Mouse (Mus musculus): ENCODE measurements around the gene Galnt6.

GRCm38 (mm10) chr15:100669337-100669736 is 59.8 kb downstream of the Galnt6 start, which contains the start of gene Bin2:
- TF ChIP-seq EP300 (IDR thresholded peaks at IDR 0.05) (no peak), CTCF (IDR thresholded peaks at IDR 0.05) (no peak)
